Mouse (Mus musculus): ENCODE data around the gene Gm49416.

The Gm49416 gene

GRCm38 (mm10) chr19:8920073-8920736 lies 31.5 kb downstream of the Gm49416 start, which contains the start of gene B3gat3:
Gene B3gat3 (plus strand): TSS chr19:8920374.
- DNase-seq (ENCODE audit: low read depth, low spot score), result peak; percentile 94

- peak; percentile 68 for DNase-seq (ENCODE audit: low read depth, low spot score)
Measured at GRCm38 (mm10) chr19:8920836-8921291, 32.1 kb downstream of the Gm49416 start.

- DNase-seq (ENCODE audit: low read depth, low spot score), result no peak
Measured at GRCm38 (mm10) chr19:8921741-8922140, 33.0 kb downstream of the Gm49416 start.

- DNase-seq (ENCODE audit: low read depth, low spot score), result no peak
Measured at GRCm38 (mm10) chr19:8926766-8927165, 38.0 kb downstream of the Gm49416 start.

- DNase-seq (ENCODE audit: low read depth, low spot score), result no peak
Measured at GRCm38 (mm10) chr19:8927891-8928525, 39.3 kb downstream of the Gm49416 start.

- DNase-seq (ENCODE audit: low read depth, low spot score), result no peak
Measured at GRCm38 (mm10) chr19:8928689-8929223, 40.0 kb downstream of the Gm49416 start.

- peak; percentile 80 for DNase-seq (ENCODE audit: low read depth, low spot score)
Measured at GRCm38 (mm10) chr19:8929224-8930088, 40.7 kb downstream of the Gm49416 start, which contains the start of the genes Rom1 and Eml3. Gene Rom1 (minus strand): TSS chr19:8929356. Gene Eml3 (plus strand): TSS chr19:8929552.

- DNase-seq (ENCODE audit: low read depth, low spot score), result no peak
Measured at GRCm38 (mm10) chr19:8930117-8930516, 41.4 kb downstream of the Gm49416 start.

GRCm38 (mm10) chr19:8930771-8931170 lies 42.0 kb downstream of the Gm49416 start:
- DNase-seq (ENCODE audit: low read depth, low spot score), result no peak

GRCm38 (mm10) chr19:8936736-8937135 lies 48.0 kb downstream of the Gm49416 start:
- DNase-seq (ENCODE audit: low read depth, low spot score), result no peak

DNA sequence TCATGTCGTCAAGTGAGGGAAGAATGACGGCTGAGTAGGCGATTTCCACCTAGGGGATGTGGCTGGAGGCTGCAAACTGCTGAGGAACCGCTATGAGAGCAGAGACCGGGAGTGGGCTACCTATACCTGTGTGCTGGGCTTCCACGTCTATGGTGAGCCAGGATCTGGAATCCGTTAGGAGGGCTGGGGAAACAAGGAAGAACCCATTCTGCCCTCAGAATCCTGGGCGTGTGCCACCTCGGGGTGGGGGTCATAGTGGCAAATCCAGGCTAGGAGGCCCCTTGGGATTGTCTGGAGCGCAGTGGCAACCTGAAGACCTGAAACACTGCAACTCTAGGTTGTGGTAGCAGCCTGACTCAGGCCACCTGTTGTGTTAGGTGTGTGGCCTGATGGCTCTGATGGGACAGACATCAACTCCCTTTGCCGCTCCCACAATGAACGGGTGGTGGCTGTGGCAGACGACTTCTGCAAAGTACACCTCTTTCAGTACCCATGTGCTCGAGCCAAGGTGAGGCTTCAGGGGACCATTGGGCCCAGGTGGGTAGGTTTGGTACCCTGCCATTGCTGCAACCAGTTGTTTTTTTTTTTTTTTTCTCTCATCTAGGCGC lies 51.9 kb downstream of the Gm49416 start:
- DNase-seq (ENCODE audit: low read depth, low spot score), result no peak

- DNase-seq (ENCODE audit: low read depth, low spot score), result no peak
Measured at GRCm38 (mm10) chr19:8941136-8941514, 52.4 kb downstream of the Gm49416 start.

DNA sequence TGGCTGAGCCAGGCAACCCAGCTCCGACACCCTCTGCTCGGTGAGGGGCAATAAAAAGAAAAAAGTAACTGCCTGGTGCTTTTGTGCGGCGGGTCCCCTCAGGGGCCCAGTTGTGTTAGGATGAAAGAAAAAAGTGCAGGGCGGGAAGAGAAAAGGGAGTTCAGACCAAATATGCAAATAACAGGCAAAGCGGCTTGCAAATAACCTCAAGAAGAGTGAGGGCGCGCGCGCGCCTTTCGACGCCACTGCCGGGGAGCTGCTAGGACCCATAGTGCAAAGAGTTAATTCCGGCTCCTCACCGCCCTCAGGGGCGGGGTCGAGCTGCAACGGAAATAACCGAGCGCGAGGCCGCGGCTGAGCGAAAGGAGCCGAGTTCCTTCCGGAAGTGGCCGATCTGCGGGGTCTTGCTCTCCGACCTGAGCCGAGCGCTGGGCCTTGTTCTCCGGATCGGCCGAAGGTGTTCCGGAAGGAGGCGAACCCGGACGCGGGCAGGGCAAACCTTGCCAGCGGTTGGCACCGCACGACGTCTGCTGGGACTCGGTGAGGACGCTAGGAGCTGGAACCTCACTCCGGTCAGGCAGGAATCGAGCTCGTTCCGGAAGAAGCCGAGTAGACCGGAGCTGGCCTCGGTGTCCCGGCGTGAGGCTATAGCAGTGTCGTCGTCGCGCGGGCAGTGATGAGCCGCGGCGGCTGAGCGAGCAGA lies 52.9 kb downstream of the Gm49416 start, which contains the start of gene Mta2:
Mta2 (plus strand) TSS at position 361 of the 703 bp plus-strand sequence.
- DNase-seq (ENCODE audit: low read depth, low spot score), result peak; percentile 98

GRCm38 (mm10) chr19:8942276-8942964 lies 53.7 kb downstream of the Gm49416 start:
- no peak for DNase-seq (ENCODE audit: low read depth, low spot score)

GRCm38 (mm10) chr19:8943047-8943446 lies 54.3 kb downstream of the Gm49416 start:
- DNase-seq (ENCODE audit: low read depth, low spot score), result no peak

DNA sequence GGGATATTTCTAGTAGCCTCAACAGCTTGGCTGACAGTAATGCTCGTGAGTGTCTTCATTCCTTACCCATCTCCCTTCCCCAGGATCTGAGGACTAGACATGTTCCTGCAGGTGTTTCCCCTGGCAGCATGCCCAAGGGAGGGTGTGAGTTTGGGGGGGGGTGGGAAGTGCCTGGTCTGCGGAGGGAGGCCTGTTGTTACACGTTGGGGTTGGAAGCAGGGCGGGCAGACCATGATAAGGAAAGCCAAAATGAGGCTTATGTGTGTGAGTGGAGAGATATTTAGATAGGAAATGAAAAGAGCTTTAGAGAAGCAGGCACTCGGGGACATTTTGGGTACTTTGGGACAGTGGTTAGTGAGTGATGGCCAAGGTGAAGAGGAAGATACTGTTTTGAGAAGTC lies 55.3 kb downstream of the Gm49416 start:
- no peak for DNase-seq (ENCODE audit: low read depth, low spot score)

DNA sequence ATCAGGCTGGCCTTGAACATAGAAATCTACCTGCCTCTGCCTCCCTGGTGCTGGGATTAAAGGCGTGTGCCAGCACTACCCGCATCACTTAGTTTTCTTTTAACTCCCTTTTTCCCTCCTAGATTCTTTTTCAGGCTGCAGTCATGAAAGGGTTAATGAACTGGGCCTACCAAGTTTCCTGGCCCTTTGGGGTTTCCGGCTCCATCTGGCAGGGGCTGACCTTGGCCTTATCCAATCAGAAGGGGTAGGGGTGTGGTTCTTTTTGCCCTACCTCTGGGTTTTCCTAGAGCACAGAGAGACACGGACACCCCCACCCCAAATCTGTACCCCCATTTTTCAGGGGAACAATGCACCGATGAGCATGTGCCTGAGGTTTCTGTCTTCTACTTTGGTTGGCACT lies 56.0 kb downstream of the Gm49416 start:
- peak; percentile 86 for DNase-seq (ENCODE audit: low read depth, low spot score)

All from mesoderm, embryonic 11.5 days (tissue).